Mouse (Mus musculus): ENCODE results near the gene Adam12. TPM values are rescaled to one million over a fixed set of nuclear protein-coding genes. Genes with fewer than 3 reads are reported as not detected.

Gene Adam12
- total RNA-seq, 2 experiments from 2014 or later, result 0.31 to 0.32 TPM

DNA sequence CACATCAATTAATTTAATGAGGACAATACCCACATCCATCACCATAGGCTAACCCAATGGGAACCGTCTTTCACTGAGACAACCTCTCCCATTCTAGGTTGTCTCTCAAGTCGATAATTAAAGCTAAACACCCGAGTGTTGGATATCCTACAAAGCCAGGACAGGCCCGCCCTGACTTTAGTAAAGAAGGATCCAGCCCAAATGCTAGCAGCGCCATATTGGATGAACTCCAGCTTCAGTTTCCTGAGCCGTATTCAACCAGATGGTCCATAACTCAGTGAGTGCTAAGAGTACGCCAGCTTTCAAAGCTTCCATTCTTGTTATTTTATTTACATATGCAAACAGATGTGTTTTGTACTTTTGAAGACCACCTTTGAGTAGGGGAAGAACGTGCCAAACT lies 81.6 kb downstream of the Adam12 start:
- DNase-seq (ENCODE audit: low spot score), result no peak

DNA sequence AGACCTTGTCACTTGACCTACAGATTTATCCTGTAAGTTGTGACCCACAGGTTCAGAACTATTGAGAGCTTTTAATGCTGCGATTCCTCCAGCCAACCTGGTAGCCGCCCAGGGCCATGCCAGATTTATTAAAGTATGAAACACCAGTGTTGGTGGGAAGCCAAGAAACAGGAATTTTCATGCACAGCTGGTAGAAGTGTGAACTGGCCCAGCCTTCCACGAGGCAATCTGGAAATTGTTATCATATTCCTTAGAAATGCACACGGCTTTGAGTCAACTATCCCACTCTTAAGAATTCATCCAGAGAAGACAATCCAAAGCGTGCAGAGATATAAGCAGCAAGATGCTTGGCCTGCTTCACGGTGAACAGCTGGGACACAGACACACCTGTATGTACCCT lies 82.6 kb downstream of the Adam12 start:
- no peak for DNase-seq (ENCODE audit: low spot score)

DNA sequence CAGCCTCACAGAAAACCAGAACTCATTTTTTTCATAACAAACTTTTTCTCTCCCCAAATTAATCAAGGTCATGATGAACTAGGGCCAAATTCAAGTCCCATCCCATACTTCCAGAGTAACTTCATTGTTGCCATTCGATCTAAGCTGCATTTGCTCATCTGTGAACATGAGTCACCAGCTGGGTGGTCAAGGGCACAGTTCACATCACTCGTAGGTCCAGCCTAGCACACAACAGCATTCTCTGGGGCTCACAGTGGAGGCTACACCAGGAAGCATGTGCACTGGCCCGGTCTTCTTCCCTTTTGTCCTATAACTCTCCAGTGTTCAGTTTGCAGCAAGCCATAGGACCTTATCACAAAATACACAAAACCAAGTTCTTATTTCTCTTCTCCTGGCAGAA lies 84.4 kb downstream of the Adam12 start:
- DNase-seq (ENCODE audit: low spot score), result no peak

DNA sequence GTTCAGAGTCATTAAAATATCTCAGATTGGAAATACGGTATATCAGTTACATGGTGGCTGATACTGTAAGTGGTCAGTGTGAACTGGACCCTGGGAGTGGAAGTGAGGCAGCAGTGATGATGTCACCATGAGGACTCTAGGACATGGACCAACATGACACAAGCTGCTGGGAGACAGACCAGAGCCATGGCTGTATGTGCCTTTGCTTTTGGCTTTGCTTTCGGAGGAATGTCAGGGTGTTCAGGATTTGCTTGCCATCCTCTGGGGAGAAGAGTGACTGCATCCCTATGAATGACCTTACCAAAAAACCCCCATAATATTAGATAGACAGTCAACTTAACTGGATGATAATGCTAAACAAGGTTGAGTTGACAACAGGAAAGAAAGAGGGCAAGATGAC lies 85.1 kb downstream of the Adam12 start:
- DNase-seq (ENCODE audit: low spot score), result no peak

GRCm38 (mm10) chr7:134144111-134144510 lies 87.8 kb downstream of the Adam12 start:
- no peak for DNase-seq (ENCODE audit: low spot score)

GRCm38 (mm10) chr7:134139291-134139949 lies 92.5 kb downstream of the Adam12 start:
- no peak for DNase-seq (ENCODE audit: low spot score)

GRCm38 (mm10) chr7:134132323-134132722 lies 99.6 kb downstream of the Adam12 start:
- no peak for DNase-seq (ENCODE audit: low spot score)

DNA sequence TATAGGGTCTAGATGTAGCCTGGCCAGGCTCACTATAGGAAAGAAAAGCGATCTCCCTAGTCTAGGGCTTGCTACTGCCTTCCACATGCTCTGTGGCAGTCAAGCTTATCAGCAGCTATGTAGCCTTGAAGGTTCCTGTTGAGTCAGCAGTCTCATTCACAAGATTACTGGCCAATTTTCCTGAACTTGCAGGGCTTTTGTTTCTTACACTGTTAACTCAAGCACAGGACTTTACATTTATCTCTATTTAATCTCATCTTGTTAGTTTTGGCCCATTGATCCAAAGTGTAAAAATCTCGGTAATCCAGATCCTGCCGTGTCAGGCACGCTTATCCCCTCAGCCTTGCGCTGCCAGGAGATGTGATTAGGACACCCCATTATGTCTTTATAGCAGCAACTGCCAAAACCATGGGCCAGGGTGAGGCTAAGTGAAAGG lies 103.8 kb downstream of the Adam12 start:
- no peak for DNase-seq (ENCODE audit: low spot score)

- DNase-seq (ENCODE audit: low spot score), result no peak
These were observed 110.5 kb downstream of the Adam12 start for GRCm38 (mm10) chr7:134121397-134121796.

- peak; percentile 26 for DNase-seq (ENCODE audit: low spot score)
These were observed 116.5 kb downstream of the Adam12 start for GRCm38 (mm10) chr7:134115438-134115837.

GRCm38 (mm10) chr7:134114311-134115188 lies 117.4 kb downstream of the Adam12 start:
- no peak for DNase-seq (ENCODE audit: low spot score)

GRCm38 (mm10) chr7:134113829-134114228 lies 118.1 kb downstream of the Adam12 start:
- no peak for DNase-seq (ENCODE audit: low spot score)

GRCm38 (mm10) chr7:134110116-134110515 lies 121.8 kb downstream of the Adam12 start:
- no peak for DNase-seq (ENCODE audit: low spot score)

- no peak for DNase-seq (ENCODE audit: low spot score)
These were observed 124.1 kb downstream of the Adam12 start for GRCm38 (mm10) chr7:134107849-134108248.

GRCm38 (mm10) chr7:134099010-134099409 lies 132.9 kb downstream of the Adam12 start:
- no peak for DNase-seq (ENCODE audit: low spot score)

DNA sequence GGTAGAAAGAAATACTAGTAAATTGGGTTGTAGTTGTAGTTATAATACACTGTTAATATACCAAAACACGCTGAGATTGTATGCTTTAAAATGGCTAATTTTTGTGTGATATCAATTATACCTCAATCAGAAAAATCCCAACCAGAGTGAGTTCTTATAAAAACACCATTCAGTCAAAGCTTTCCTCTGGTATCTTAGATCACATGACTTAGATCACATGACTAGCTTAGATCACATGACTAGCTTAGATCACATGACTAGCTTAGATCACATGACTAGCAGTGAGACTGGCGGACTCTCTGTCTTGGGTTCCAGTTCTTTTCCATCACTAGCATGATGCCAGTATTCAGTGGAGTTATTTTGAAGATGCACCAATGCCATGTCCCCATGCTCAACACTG lies 134.1 kb downstream of the Adam12 start:
- DNase-seq (ENCODE audit: low spot score), result no peak

DNA sequence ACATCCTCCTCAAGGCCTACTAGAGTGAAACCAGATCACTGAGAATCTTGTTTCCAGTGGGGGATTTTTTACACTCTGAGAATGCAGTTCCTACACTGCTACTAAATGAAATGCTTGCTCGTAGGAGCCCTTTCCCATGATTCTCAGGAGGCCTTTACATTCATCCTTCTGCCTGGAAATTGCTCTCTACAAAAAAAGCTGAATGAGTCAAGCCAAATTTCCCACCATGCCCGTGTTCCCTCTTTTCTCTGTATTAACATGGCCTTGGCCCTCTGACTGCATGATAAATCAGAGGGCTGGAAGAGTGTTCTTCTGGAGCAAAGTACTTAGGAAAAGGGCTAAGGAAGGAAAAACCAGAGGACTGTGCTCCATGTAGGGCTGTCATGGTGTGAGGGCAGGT lies 138.1 kb downstream of the Adam12 start:
- DNase-seq (ENCODE audit: low spot score), result no peak

DNA sequence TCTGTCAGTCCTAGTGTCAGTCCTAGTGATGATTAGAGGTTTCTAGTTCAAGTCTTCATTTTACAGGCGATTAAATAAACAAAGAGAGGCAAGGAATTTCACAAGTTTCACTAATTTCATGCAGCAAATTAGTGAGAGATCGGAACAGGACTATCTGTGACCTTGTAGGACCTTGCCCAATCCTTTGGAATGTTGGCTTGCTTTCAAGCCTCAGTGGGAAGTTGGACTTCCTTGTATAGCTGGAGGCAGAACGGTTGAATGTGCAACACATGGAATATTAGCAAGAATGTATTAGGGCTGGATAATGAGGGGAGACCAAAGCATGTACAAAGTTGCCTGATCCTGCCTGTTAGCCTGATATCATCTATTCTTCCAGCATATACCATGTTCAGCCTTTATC lies 141.2 kb downstream of the Adam12 start:
- DNase-seq (ENCODE audit: low spot score), result no peak

- DNase-seq (ENCODE audit: low spot score), result no peak
These were observed 141.7 kb downstream of the Adam12 start for GRCm38 (mm10) chr7:134090256-134090655.

DNA sequence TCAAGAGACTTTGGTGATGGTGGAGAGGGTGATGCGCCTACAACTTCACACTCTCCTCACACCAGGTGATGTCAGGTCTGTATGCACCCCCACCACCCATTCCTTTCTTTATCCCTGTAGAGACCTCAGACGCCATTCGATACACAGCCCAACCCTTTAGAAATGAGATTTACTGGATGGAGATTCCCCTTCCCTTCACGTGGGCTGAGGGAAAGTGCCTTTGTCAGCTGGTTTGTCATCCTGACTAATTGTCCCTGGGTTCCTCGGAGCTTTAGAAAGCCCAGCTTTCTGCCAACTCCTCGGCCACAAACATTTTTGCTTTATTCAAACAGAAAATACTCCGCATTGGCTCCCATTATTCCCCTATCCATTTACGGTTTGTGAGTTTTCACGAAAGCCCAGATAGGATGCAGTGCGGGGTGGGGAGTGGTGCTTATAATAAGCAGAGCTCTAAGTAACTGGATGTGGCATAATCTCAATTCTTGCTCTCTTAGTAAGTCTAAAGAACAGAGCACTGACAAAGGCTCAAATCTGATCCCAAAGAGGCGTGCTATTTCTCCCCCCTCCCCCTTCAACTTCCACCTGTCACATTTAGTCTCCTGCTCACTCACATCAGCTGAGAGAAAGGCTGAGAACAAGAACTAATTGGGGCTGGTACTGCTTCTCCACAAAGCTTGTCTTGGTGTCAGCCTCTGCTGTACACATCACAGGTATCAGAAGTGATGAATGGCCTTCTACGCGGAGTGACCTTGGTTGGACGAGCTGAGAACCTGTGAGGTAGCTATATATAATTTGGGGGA lies 143.2 kb downstream of the Adam12 start:
- DNase-seq (ENCODE audit: low spot score), result no peak

DNA sequence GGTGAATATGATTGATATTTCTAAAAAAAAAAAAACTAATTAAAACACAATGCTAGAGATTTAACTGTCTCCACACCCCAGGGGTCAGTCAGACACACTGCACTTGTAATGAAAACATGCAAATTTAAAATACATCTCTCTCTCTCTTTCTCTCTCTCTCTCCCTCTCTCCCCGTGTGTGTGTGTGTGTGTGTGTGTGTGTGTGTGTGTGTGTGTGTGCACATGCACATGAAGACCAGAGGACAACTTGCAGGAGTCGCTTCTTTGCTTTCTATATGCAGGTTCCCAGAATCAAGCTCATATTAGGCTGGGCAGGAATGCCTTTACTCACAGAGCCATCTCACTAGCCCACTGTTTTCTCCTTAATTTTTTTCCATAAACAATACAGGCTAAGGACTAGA lies 146.6 kb downstream of the Adam12 start:
- DNase-seq (ENCODE audit: low spot score), result no peak

DNA sequence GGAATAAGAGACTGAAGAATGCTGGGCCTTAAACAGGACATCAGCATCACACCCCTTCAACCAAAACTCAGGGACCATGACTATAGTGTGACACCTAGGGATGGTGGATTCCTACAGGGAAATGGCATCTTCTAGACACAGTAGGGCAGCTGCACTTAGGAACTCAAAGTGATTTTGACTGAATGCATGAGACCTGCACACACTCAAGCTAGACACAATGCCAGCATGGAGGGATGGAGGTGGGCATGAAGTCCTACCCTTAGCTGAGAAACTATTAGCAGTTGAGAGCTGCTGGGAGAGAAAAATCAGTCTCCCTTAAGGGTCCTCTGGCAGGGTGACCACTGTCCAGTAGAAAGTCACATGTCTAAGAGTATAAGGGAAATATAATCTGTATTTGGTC lies 147.0 kb downstream of the Adam12 start:
- no peak for DNase-seq (ENCODE audit: low spot score)
